Mouse (Mus musculus) CD4-positive, CD25-positive, alpha-beta regulatory T cell, adult 4 months (primary cell): ENCODE results near the gene Slc26a5. TPM values are rescaled to one million over a fixed set of nuclear protein-coding genes. Genes with fewer than 3 reads are reported as not detected.

ENCODE experiments used
- ATAC-seq: one replicate; pipeline ENCODE4 v1.8.0; 2017
- polyA plus RNA-seq, 2 experiments: library from polyadenylated mRNA; unstranded; fragments of 100-300 nt; shearing (Covaris generic); gene quantifications; one replicate each; pipeline ENCODE4 v1.2.1; 2017

The Slc26a5 gene
- not detected for polyA plus RNA-seq

- no peak for ATAC-seq
Observed at GRCm38 (mm10) chr5:21865346-21866107, at the start of gene Slc26a5. Slc26a5 (minus strand) TSS chr5:21865604.

- no peak for ATAC-seq
Observed at GRCm38 (mm10) chr5:21914776-21915175, 49.4 kb upstream of the Slc26a5 start.

GRCm38 (mm10) chr5:21912835-21913530, 47.6 kb upstream of the Slc26a5 start:
- no peak for ATAC-seq

GRCm38 (mm10) chr5:21910726-21911125, 45.3 kb upstream of the Slc26a5 start:
- no peak for ATAC-seq

- no peak for ATAC-seq
Observed at GRCm38 (mm10) chr5:21909713-21910112, 44.3 kb upstream of the Slc26a5 start.

- no peak for ATAC-seq
Observed at GRCm38 (mm10) chr5:21901411-21901810, 36.0 kb upstream of the Slc26a5 start.

- no peak for ATAC-seq
Observed at GRCm38 (mm10) chr5:21900891-21901290, 35.5 kb upstream of the Slc26a5 start.

- no peak for ATAC-seq
Observed at GRCm38 (mm10) chr5:21898875-21899274, 33.5 kb upstream of the Slc26a5 start.

GRCm38 (mm10) chr5:21896586-21896985, 31.2 kb upstream of the Slc26a5 start:
- ATAC-seq = no peak

GRCm38 (mm10) chr5:21894168-21894567, 28.8 kb upstream of the Slc26a5 start:
- no peak for ATAC-seq

GRCm38 (mm10) chr5:21866750-21867149, 1.3 kb upstream of the Slc26a5 start:
- ATAC-seq = no peak

GRCm38 (mm10) chr5:21866311-21866712, 908 bp upstream of the Slc26a5 start:
- ATAC-seq = no peak

GRCm38 (mm10) chr5:21858653-21859052, 6.8 kb downstream of the Slc26a5 start:
- ATAC-seq = no peak

- no peak for ATAC-seq
Observed at GRCm38 (mm10) chr5:21851679-21852340, 13.6 kb downstream of the Slc26a5 start.

GRCm38 (mm10) chr5:21847438-21847837, 18.0 kb downstream of the Slc26a5 start:
- ATAC-seq = no peak

- ATAC-seq = no peak
Observed at GRCm38 (mm10) chr5:21846616-21847290, 18.7 kb downstream of the Slc26a5 start.

GRCm38 (mm10) chr5:21844676-21845075, 20.7 kb downstream of the Slc26a5 start:
- ATAC-seq = no peak

- ATAC-seq = no peak
Observed at GRCm38 (mm10) chr5:21831761-21832160, 33.6 kb downstream of the Slc26a5 start.

- no peak for ATAC-seq
Observed at GRCm38 (mm10) chr5:21828855-21829254, 36.5 kb downstream of the Slc26a5 start.

- ATAC-seq = no peak
Observed at GRCm38 (mm10) chr5:21827643-21828042, 37.8 kb downstream of the Slc26a5 start.

- no peak for ATAC-seq
Observed at GRCm38 (mm10) chr5:21826370-21826769, 39.0 kb downstream of the Slc26a5 start.

- no peak for ATAC-seq
Observed at GRCm38 (mm10) chr5:21813994-21814393, 51.4 kb downstream of the Slc26a5 start.

GRCm38 (mm10) chr5:21810924-21811323, 54.5 kb downstream of the Slc26a5 start:
- no peak for ATAC-seq
